Mouse (Mus musculus): Measurements from ENCODE around the gene Hrh1. TPM values are rescaled to one million over a fixed set of nuclear protein-coding genes. Genes with fewer than 3 reads are reported as not detected.

The Hrh1 gene
- 0.23 TPM for polyA plus RNA-seq (2014; fragmentation: Illumina TruSeq; extraction: RNeasy Lipid Tissue Mini Kit (QIAGEN cat#74804); ENCODE audit: low read depth, low replicate concordance)

DNA sequence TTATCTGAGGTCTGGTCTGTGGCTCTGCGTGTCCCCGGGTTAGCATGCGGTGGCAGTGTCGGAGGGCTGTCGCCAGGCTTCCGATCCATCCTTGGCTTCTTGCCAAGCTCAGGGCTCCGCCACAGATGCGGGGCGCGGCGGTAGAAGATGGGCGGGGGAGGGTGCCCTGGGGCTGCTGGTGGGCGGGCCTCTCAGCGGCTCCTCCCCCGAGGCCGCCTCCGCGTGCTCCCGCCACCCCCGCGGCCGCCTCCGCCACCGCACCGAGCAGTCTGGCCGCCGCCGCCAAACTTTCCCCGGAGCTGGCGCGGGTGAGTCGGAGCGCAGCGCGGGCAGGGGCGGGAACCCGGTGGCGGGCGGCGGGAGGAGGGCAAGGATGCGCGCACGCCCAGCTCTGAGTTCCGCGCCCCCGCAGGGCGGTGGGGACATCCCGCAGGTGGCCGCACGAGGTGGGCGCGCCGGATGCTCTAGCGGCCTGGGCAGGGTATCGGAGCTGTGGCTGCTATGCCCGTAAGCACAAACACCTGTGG lies at the start of gene Hrh1:
Hrh1 (plus strand) TSS at position 246 of the 527 bp plus-strand sequence.

Other genes with a start within 250 kb of the Hrh1 start
- not detected for gene Slc6a1, start 115.3 kb upstream of the Hrh1 start, polyA plus RNA-seq (2014; fragmentation: Illumina TruSeq; extraction: RNeasy Lipid Tissue Mini Kit (QIAGEN cat#74804); ENCODE audit: low read depth, low replicate concordance)
- gene Atg7, start 245.2 kb downstream of the Hrh1 start, polyA plus RNA-seq (2014; fragmentation: Illumina TruSeq; extraction: RNeasy Lipid Tissue Mini Kit (QIAGEN cat#74804); ENCODE audit: low read depth, low replicate concordance) = 3.7 TPM